Mouse (Mus musculus) left cerebral cortex, postnatal 4 days (tissue): ENCODE results near the gene Agap1. TPM values are rescaled to one million over a fixed set of nuclear protein-coding genes. Genes with fewer than 3 reads are reported as not detected.
"Not testable (repeated sequence)": the region's sequence is repeated elsewhere in the genome, so short reads cannot be mapped to it uniquely, and the experiment has no call there.

Experiments used
- DNase-seq: peaks from one replicate; pipeline ENCODE4 v3.0.0-alpha.2; 2022
- intact Hi-C: fragments of 180-260 bp; cut with DNase I; formaldehyde crosslinking; loops from one replicate; pipeline ENCODE4 v1.15.1; 2025
- total RNA-seq, 2 experiments: library from RNA; stranded (reverse); gene quantifications; 2 replicates each; pipeline ENCODE4 v1.2.3; 2021

Agap1 gene
- total RNA-seq, 2 experiments from 2014 or later = 415 to 416 TPM

DNA sequence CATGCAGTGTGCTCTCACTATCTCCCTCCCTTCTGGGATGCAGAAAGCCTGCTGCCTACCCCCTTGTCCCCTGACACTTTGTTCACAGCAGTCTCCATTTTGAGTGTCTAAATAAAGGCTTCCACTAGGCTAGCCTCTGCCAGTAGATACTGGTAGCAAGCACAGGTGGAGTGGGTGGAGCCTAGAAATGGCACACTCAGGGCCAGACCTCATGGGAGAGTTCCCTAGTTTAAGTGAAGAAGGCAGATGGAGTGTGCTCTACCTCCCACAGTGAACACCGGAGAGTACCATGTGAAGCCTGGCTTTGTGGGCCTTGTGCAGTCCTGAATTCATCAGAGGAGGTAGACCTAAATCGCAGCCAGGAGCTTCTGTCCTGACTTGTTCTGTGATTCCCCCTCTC is 46.3 kb downstream of the Agap1 start:
- intact Hi-C loops = no loop called here
- DNase-seq = no peak

DNA sequence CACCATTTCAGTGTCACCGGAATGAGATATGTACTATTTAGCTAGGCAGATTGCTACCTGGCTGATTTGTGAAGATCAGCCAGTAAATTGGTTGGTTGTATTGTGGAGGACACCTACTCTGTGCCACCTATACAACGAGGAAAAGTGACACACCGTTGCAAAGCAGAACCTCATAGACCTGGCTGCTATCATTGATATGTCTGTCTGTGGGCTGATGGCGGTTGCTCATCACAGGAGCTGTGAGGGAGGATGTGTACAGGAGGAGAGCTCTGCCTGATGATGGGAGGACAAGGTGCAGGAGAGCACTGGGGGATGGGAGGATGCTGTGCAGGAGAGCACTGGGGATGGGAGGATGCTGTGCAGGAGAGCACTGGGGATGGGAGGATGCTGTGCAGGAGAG is 46.7 kb downstream of the Agap1 start:
- intact Hi-C loops = no loop called here
- DNase-seq = no peak

DNA sequence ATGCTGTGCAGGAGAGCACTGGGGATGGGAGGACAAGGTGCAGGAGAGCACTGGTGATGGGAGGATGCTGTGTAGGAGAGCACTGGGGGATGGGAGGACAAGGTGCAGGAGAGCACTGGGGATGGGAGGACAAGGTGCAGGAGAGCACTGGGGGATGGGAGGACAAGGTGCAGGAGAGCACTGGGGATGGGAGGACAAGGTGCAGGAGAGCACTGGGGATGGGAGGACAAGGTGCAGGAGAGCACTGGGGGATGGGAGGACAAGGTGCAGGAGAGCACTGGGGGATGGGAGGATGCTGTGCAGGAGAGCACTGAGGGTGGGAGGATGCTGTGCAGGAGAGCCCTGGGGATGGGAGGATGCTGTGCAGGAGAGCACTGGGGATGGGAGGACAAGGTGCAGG is 47.3 kb downstream of the Agap1 start:
- intact Hi-C loops, DNase-seq: not testable (repeated sequence)

DNA sequence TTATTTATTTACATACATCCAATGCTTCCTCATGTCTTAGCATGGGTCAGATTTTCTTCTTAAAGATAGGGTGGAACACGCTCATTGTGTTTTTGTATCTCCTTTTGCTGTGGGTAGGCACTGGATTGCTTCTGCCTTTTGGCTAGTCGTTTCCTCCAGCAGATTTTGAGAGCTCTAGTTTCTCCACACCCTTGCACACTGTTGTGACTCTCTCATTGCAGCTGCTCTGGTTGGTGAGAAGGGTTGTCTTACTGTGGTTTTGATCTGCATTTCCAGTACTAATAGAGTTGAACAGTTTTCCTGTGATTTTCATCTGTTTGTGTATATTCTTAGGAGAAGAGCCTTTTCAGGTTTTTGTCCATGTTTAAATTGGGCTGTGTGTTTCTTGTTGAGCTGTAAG is 54.6 kb downstream of the Agap1 start:
- intact Hi-C loops = no loop called here
- no peak for DNase-seq

DNA sequence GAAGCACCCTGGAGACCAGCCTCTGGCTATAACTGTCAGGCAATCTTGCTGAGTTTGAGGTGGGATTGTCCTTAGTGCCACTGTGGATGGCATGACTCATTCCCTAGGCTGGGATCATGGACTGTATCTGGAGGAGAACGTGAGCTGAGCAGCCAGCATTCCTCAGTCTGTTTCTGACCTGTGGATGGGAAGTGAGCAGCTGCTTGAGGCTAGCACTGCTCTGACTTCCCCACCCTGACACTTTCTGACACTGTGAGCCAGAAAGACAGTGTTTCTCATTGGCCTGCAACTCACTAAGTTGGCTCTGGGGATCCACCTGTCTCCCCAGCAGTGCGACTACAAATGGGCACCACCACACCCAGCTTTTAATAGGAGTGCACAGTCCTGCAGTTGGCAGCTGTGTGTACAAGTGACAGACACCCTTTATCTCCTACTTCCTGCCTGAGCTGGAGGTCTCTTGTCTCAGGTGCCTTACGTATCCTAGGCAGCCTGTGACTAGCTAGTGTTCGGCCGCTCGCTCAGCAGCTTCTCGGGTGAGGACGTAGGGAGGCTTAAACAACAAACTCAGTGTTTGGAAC is 55.2 kb downstream of the Agap1 start:
- DNase-seq = no peak
- intact Hi-C loops = no loop called here

DNA sequence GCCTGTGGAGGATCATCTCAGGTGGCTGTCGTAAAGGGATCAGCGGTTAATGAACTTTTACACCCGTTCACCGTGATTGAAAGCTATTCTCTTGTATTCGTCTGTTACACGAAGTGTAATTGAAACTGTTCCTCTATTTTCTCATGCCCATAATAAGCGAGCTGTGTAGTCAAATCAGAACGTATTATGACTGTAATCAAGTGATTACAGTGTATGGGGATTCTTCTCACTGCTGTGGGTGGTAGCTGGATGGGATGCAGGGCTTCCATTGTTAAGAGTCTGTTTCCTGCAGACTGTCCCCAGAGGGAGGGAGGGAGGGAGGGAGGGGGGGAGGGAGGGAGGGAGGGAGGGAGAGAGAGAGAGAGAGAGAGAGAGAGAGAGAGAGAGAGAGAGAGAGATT is 56.1 kb downstream of the Agap1 start:
- intact Hi-C loops = no loop called here
- no peak for DNase-seq

DNA sequence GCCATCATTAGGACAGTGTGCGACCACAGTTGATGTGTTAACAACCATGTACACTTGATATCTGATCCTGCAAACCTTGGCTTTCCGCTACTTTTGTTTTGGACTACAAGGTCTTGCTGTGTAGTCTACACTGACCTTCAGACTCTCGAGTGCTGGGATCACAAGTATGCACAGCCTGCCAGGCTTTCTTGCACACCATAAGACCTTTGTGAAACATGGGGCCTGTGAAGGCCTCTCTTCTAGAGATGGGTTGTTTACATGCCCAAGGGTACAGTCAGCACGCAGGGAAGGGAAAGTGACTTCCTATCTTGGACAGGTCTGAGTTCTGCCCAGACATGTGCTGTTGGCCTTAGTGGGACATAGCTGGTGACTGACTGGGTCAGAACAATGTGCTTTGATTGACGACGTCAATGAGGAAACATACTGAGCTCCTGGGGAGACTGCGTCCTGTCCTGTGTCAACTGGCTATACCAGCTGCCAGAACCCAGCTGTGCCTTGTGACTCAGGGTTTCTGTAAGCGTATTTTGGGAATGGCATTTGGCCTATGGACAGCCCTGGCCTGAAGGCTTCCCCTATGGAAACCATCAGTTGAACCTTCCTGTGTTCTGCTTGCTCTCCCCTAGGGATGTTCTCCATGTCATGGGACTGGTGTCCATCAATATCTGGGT is 59.1 kb downstream of the Agap1 start:
- DNase-seq = no peak
- intact Hi-C loops = no loop called here

DNA sequence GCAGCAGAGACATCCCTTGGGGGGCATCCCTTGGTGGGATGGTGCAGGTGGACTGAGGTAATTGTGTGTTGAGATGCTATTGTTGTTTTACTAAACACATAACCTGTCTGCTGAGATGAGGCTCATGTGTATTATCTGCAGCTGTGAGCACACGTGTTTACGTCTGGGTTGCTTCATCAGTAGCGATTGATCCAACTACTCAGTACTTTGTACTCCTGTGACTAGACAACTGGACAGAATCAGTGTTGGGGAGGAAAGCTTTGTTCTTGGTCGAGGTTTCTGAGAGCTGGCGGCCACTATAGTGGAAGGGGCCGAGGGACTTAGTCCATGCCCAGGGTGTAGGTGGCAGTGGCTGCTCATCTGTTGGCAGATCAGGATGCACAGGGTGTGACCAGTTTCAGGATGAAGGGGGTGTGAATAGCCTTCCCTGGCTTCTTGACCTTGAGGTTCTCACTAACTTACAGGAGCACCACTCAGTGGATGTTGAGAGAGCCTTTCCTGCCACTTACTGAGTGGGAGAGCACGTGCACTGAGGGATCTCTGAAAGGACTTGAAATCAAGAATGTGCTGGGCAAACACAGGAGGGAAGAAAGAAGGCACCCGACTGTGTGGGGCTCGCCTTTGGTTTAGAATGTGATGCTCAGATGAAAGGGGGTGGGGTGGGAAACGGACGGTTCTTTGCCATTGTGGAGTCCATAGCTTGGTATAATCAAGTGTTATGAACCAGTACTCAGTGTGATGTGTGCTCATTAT is 61.4 kb downstream of the Agap1 start:
- DNase-seq = no peak
- intact Hi-C loops = no loop called here

DNA sequence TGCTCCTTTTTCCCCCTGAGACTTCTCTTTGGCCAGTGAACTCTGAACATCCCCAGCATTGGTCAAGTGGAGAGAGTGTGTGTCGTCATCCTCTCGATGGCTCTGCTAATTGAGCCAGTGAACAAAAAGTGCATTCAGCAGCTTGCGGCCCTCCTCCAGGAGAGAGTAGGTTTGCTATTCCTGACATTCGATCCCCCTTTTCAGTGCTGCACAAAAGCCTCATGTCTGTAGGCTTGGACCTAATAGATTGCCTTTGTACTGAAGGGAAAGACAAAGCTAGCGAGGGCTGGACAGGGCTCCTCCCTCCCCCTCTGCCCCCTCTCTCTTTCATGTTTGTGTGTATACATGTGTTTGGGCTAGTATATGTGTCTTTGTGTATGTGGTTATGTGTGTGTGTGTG is 63.2 kb downstream of the Agap1 start:
- intact Hi-C loops = no loop called here
- DNase-seq = no peak

DNA sequence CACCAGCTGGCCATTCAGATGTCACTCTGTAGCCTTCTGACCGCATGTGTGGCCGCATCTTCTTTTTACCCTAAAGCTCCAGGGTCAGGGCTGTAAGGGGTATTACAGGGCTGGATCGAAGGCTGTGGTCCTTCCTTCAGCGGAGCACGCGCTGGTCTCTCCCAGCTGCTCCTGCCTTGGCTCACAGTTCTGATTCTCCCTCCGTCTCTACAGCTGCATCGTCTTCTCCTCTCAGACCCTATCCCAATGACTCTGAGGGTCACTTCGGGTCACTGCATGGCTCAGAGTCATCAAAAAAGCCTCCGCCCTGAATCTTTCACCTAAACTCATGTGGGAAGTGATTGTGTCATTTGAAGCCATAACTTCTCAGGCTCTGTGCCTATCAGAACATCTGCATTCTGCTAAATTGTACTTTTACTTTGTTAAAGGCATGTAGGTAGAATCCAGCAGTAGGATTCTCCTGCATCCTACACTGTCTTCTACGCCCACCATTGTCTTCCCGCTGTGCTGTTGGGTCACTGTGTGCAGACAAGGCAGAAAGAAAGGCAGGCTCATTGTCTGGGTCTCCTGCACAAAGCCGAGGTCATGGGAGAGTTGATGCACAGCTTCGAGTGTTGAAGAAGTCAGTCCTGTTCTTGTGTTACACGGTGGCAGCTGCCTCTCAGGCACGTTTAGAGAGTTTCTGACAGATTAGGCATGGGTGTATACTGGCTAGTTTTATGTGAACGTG is 65.5 kb downstream of the Agap1 start:
- DNase-seq = no peak
- intact Hi-C loops = loop anchor here (10.0 kb wide), 1 partner anchor 95 kb away; no protein-coding TSS in a partner anchor

DNA sequence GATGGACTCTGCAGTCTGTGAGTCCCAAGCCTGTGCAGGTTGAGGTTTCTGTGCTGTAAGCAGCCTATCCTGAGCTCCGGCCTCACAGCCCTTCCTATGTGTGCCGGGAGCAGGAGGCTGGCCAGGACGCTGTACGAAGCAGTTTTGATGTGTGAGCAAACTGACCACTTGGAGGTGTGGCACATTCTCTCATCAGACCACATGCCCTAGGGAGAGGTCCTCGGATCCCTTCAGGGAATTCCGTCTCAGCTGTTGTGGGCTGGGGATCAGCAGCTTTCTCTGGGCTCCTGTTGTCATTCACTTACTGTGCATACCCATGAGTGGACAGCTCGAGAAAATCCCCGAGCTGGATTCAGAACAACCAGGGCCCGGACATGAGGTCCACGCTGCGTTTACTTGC is 66.8 kb downstream of the Agap1 start:
- intact Hi-C loops = loop anchor here (10.0 kb wide), 1 partner anchor 93 kb away; no protein-coding TSS in a partner anchor
- DNase-seq = no peak

DNA sequence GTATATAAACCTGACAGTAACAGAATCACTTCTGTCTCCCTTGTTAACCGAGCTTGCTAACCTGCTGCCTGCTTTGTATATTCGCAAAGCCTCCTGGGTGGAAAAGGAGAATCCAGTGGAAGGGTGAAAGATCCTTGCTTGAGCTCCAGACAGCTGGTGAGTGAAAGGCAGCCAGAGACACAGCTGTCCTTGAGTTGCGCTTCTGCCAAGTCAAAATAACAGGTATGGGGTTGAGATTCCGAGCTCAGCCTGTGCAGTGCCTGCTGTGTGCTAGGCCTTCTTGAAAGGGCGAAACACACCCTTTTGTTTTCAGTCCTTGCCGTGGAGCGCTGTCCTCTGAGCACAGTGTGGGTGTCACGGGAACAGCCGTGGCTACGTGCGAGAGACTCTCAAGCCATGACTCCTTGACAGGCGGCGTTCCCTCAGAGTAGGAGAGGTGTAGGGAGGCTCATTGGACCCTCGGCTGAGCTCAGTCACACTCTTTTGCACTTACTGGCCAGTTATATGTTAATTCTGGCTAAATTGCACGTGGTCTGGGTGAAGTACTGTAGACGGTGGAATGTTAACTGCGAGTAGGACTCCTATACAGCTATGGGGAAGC is 67.4 kb downstream of the Agap1 start:
- DNase-seq = no peak
- intact Hi-C loops = loop anchor here (10.0 kb wide), 1 partner anchor 93 kb away; no protein-coding TSS in a partner anchor

DNA sequence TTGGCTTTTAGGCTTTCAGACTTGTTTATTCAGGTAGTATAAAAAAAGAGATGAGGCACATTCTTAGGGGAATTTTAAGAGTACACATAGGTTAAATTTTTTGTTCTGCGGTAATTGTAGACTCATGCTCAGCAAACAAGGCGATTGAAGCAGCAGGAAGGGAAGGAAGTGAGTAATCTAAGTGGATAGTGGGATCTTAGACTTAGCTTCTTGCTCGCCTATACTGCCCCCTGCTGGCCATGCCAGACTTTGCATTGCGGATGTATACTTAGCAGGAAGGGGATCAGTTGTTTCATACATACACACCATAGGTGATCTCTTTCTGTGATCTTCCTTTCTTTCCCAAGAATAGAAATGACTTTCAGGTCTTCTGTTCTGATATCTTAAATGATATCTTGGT is 69.8 kb downstream of the Agap1 start:
- intact Hi-C loops = loop anchor here (2.0 to 10.0 kb wide), 2 partner anchors 90 to 290 kb away; no protein-coding TSS in a partner anchor
- peak; percentile 94 for DNase-seq

DNA sequence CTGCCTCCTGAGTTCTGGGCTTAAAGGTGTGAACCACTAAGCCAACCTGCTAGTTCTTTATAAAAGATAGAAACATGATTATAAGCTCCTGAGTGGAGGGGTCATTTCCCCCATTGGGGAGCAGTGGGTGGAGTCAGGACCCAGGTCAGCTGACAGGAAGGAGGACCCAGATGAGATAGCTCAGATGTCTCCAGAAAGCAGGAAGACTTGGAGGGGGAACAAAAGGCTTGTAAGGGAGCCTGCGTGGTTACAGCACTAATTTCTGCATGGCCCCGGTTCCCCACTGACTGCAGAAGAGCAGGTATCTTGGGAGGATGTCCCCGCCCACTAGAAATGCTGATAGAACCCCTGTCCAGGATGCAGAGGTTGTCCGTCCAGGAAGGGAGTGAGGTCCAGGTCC is 70.4 kb downstream of the Agap1 start:
- intact Hi-C loops = loop anchor here (2.0 to 10.0 kb wide), 2 partner anchors 90 to 290 kb away; no protein-coding TSS in a partner anchor
- DNase-seq = no peak

DNA sequence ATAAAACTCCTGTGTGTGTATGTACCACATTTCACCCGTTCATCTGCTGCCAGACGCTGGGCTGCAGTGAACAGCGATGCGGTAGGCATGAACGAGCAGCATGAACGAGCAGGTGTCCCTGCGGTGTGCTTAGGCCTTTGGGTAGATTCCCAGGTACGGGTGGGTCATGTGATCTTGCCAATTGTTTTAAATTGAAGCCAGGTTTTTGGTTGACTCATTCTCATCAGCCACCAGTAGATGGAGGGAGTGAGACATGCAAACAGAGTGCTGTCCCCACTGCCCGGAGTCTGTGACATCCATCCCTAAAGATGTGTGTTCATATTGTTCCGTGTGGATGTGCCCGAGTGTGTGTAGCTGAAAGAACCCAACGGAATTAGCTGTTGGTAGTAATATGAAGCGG is 71.2 kb downstream of the Agap1 start:
- peak; percentile 69 for DNase-seq
- intact Hi-C loops = loop anchor here (2.0 to 10.0 kb wide), 2 partner anchors 89 to 291 kb away; no protein-coding TSS in a partner anchor

DNA sequence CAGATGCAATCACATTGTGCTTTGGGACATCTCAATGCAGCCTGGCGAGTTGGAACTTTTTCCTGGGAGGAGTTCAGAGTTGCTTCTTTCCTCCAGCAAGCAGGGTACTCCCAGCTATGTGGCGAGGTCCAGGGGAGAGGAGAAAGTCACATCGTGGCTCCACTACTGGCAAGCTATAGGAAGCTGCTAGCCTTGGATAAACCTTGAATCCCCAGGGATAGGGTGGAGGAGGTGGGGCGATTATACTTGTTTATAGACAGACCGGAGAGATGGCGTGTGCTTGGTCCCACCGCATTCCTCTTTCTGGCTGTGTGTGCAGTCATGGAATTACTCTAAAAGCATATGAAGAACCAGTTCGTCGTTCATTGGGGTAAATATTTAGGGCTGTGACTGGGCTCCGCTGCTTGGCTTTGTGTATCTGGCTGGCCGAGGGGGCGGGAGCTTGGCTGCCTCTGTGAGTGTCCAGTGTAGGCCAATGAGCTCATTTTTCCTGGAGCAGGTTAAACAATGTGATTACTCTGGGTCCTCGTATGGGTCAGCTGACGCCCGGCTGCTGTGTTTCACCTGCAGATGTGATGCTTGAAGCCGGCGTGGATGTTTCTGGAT is 74.2 kb downstream of the Agap1 start:
- DNase-seq = no peak
- intact Hi-C loops = loop anchor here (10.0 kb wide), 1 partner anchor 86 kb away; no protein-coding TSS in a partner anchor

DNA sequence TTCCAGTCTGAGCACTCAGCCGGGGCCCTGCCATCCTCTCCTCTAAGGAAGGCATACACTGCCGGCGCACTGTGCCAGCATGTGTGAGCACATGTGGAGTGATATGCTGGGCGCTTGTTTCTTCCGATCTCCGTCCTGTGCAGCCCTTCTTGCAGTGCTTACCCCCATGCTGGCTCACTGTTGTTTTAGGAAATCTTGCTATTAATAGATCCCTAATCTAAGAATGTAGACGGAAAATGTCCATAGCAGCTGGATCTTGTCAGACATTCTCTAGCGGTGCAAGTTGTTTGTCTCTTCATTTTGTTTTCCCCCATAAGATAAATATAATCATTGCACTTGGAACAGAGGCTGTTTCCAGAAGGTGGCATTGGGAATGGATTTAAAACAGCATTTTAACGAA is 79.1 kb downstream of the Agap1 start:
- DNase-seq = no peak
- intact Hi-C loops = no loop called here

DNA sequence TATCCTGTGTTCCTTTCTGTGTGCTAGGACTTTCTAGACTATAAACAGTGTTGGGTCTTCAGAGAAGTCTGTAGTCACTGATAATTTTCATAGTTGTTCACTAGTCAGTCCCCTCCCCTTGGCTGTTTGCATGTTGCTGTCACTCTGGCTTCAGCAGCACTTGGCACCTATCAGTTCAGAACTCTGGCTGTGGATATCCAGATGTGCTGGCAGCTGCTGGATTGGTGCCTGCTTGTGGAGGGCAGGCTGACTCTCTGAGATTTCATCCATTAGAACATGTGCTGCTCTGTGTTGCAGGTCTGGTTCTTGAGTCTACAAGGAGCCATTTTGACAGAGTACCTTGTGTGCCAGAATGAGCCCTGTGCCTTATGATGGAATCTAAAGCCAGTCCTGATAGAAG is 80.6 kb downstream of the Agap1 start:
- intact Hi-C loops = no loop called here
- DNase-seq = no peak

DNA sequence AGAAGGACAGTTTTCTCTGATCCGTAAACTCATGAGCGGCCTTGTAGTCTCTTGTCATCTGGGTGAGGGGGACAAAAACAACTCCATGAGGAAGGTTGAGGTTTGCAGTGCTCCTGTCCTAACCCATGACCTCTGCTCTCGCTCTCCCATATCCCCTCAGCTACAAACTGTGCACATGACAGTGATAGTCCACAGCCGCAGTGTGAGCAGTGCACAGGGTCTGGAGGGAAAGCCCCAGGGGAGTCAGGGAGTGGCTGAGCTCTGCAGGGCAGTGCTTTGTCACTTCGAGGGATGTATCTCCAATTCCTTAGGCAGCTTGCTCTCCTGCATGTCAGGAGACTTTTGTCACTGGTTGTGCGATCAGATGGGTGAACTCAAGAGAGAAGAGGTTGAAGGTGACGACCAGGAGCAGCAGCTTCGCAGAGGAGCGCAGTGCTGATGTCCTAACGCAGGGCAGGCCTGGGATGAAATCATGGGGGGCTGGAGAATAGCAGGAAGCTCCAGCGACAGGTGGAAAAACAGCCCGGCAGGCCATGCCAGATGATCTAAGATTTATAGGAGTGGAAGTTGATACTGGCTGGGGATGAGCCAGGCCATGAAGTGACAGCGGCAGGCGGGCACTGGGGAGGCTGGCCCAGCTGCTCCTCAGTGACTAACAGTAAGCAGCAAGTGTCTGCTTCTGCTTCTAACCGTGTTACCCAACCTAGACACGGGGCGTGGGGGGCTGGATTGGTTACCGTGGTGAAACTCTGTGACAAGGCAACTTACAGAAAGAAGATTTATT is 83.7 kb downstream of the Agap1 start:
- peak; percentile 69 for DNase-seq
- intact Hi-C loops = no loop called here
